In the genomic region with DNA sequence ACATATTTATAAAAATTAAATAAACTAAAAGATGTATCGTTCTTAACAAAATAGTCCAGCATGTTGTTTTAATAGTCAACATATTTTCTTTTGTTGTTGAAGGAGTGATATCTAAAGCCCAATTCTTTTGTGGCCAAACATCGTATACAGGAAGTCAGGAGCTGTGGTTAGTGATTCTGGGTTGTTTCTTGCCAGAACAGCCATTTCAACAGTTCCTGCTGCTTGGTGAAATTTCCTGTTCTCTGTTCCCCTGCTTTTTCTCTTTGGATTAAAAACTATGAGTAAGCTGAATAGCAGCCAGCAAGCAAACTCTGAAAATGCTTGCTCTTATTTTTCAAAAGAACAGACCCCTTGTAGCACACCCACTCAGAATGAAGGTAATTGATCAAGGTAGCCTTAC, we compare ENCODE assay signal across 22 mouse cellular contexts.
DNase-seq lines count a peak whose midpoint lies in the region; ATAC-seq and TF ChIP-seq lines count a peak whose summit lies in the region.
"Had no signal": no experiment of that assay in that cellular context is flagged by ENCODE, and none has a peak within 500 bp of the region (broad histone marks: within the 10 kb centered on the region; RNA-seq: fewer than 3 reads in every experiment).

No protein-coding gene starts in this region.

- DNase-seq in heart, adult 8-10 months (ENCODE audit: low spot score) = peak; percentile 40
- no peak for DNase-seq in heart, adult 2 months
- DNase-seq in lung, postnatal 36 days = peak; percentile 33
- no peak for DNase-seq in lung, adult 18-20 months
- no peak for DNase-seq in left cerebral cortex, adult 8-10 months (ENCODE audit: low spot score in 2 of 2)
- no peak for DNase-seq in ovary, postnatal 36 days (ENCODE audit: low spot score)
- DNase-seq: adrenal gland, postnatal 14 days; cerebellum, adult 11-12 months; cerebellum, postnatal 36 days; kidney, adult 2 months; kidney, postnatal 10 days; lung, embryonic 14.5 days; midbrain, embryonic 14.5 days; retina, postnatal 1 day had no signal

- H3K79me2 ChIP-seq in heart, adult 2 months (replicated peaks; ENCODE audit: control insufficient read depth, insufficient read depth, low read length) = no peaks in the 10 kb centered on the region

- H3K4me1 ChIP-seq in heart, adult 2 months (ENCODE audit: control insufficient read depth, insufficient read depth, low read length) = no peaks in the 10 kb centered on the region
- H3K4me1 ChIP-seq: embryonic facial prominence, embryonic 10.5 days; forebrain, embryonic 13.5 days; hindbrain, embryonic 13.5 days had no signal

- TF ChIP-seq CTCF in heart, adult 2 months (IDR thresholded peaks at IDR 0.05) = no peak

- 25% methylated on average over 2 of the region's 2 CpGs for WGBS in heart, adult 2 months

- peak; percentile 73 to 75; a peak in 3 of 4 replicates for ATAC-seq in hematopoietic stem cell, adult 5-6 weeks (replicated peaks in 1 of 2; ENCODE audit: insufficient read depth in 1 of 2, low FRiP score in 2 of 2, low TSS enrichment in 1 of 2, low read depth in 1 of 2, poor library complexity in 2 of 2, severe bottlenecking in 2 of 2)
- ATAC-seq: forebrain, embryonic 13.5 days; inflammation-experienced regulatory T-cells, adult 6 months had no signal

- no peak for TF ChIP-seq EP300 in heart, adult 2 months (IDR thresholded peaks at IDR 0.05; ENCODE audit: insufficient read depth, low read depth, low read length)

- H3K36me3 ChIP-seq in heart, adult 2 months (ENCODE audit: control insufficient read depth, insufficient read depth, low read length) = no peaks in the 10 kb centered on the region
- H3K36me3 ChIP-seq: embryonic facial prominence, embryonic 10.5 days; hindbrain, embryonic 13.5 days; limb, embryonic 15.5 days had no signal

- H3K4me3 ChIP-seq in heart, adult 2 months = no peak overlapping the region
- H3K4me3 ChIP-seq: embryonic facial prominence, embryonic 10.5 days; forebrain, embryonic 13.5 days; hindbrain, embryonic 13.5 days; limb, embryonic 15.5 days had no signal

- intact Hi-C loops in heart, adult 2 months (cut with DNase I) = no loop called here

- H3K9ac ChIP-seq in heart, adult 2 months (ENCODE audit: low read depth, low read length) = no peak overlapping the region
- H3K9ac ChIP-seq: forebrain, embryonic 13.5 days; hindbrain, embryonic 13.5 days; limb, embryonic 15.5 days; lung, embryonic 14.5 days had no signal

- TF ChIP-seq POLR2A in heart, adult 2 months (IDR thresholded peaks at IDR 0.05; ENCODE audit: insufficient read depth, low read depth, low read length) = no peak

- no peak overlapping the region for H3K27ac ChIP-seq in heart, adult 2 months
- H3K27ac ChIP-seq: embryonic facial prominence, embryonic 10.5 days; forebrain, embryonic 13.5 days; hindbrain, embryonic 13.5 days; limb, embryonic 15.5 days had no signal

- H3K27me3 ChIP-seq in heart, adult 2 months (ENCODE audit: control insufficient read depth, insufficient read depth, low read length) = no peaks in the 10 kb centered on the region
- H3K27me3 ChIP-seq: CH12.LX; forebrain, embryonic 13.5 days; hindbrain, embryonic 13.5 days; limb, embryonic 15.5 days; megakaryocyte, embryonic 14.5 days had no signal

Comparison
In these comparisons a context has a peak if more than half of its experiments do, and no peak if none do; other contexts are left out.
1. DNase-seq: peak in heart, adult 8-10 months (single experiment) and lung, postnatal 36 days (single experiment); none in heart, adult 2 months (0 of 2), lung, adult 18-20 months (0 of 2), left cerebral cortex, adult 8-10 months (0 of 2) and ovary, postnatal 36 days (single experiment).